Mouse (Mus musculus): ENCODE data around the gene Nipal1.

The Nipal1 gene

DNA sequence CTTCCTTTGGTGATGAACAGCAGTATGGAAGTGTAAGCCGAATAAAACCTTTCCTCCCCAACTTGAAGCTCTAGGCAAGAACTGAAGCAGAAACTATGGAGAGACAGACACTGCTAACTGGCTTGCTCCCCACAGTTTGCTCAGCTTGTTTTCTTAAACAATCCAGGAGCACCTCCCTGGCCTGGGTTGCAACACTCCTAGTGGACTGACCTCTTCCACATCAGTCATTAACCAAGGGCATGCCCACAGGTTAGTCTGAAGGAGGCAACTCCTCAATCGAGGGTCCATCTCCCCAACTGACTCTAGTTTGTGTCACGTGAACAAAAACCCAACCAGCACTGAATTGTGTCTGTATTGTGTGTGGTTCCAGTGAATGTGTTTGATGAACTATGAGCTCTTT lies 17.3 kb downstream of the Nipal1 start:
- DNase-seq (ENCODE audit: low read depth, low spot score): no peak

GRCm38 (mm10) chr5:72665281-72665680 lies 17.7 kb downstream of the Nipal1 start:
- peak; percentile 67 for DNase-seq (ENCODE audit: low read depth, low spot score)

- no peak for DNase-seq (ENCODE audit: low read depth, low spot score)
Observed at GRCm38 (mm10) chr5:72666428-72666827, 18.8 kb downstream of the Nipal1 start.

- DNase-seq (ENCODE audit: low read depth, low spot score): no peak
Observed at GRCm38 (mm10) chr5:72668351-72668750, 20.8 kb downstream of the Nipal1 start.

GRCm38 (mm10) chr5:72671017-72671699 lies 23.6 kb downstream of the Nipal1 start:
- DNase-seq (ENCODE audit: low read depth, low spot score): no peak

GRCm38 (mm10) chr5:72674994-72675542 lies 27.5 kb downstream of the Nipal1 start:
- DNase-seq (ENCODE audit: low read depth, low spot score): no peak

DNA sequence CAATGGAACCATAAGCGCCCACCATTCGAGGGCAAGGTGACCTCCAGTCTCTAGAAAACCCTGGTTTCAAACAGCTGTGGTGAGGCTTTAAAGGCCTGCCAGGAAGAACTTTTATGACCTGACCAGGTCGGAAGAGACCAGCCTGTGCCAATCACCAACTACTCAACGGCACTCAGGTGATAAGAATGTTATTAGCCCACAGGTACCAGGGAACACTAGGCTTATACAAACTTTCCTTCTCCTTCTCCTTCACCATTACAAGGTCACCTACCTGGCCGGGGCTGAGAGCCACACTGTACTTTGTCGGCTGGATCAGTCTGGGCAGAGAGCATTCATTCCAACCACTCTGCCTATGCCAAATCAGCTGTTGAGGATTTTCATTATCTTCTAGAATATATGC lies 33.9 kb downstream of the Nipal1 start:
- DNase-seq (ENCODE audit: low read depth, low spot score): no peak

- DNase-seq (ENCODE audit: low read depth, low spot score): no peak
Observed at GRCm38 (mm10) chr5:72689556-72689955, 42.0 kb downstream of the Nipal1 start.

GRCm38 (mm10) chr5:72690516-72690915 lies 42.9 kb downstream of the Nipal1 start:
- DNase-seq (ENCODE audit: low read depth, low spot score): no peak

- no peak for DNase-seq (ENCODE audit: low read depth, low spot score)
Observed at GRCm38 (mm10) chr5:72694684-72695083, 47.1 kb downstream of the Nipal1 start.

DNA sequence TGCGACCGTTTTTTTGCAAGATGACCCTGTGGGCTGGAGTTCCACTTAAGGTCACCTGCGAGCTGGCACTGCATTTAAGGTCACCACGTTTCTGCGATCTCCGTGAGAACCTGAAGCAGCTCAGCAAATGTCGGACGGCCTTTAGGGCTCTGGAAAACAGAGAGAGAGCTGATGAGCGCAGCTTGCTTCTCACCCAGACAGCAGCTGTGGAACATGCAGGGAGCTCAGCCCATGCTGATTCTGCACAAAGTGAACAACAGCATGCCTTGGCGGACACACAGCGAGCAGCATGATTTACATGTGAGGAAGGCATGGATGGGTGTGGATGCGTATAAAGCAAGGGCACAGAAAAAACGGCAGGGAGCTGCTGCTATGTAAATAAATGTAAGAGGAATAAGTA lies 48.9 kb downstream of the Nipal1 start:
- no peak for DNase-seq (ENCODE audit: low read depth, low spot score)

DNA sequence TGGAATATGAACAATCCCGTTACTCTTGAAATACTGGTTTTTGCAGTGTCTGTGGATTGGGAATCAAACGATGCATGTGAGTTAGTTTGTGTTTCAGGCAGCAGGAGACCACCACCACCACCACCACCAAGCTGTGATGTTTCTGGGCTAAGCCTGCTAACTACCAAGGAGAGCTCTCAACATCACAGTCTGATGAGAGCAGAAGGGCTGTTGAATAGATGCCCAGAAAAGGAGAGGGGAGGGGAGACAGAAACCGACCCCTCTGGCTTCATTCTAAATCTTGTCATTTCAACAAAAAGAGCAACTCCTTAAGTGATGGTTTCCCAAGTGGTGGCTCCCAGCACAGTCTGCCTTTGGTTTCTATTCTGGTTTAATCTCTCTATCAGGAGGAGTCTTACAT lies 50.7 kb downstream of the Nipal1 start:
- DNase-seq (ENCODE audit: low read depth, low spot score): no peak

DNA sequence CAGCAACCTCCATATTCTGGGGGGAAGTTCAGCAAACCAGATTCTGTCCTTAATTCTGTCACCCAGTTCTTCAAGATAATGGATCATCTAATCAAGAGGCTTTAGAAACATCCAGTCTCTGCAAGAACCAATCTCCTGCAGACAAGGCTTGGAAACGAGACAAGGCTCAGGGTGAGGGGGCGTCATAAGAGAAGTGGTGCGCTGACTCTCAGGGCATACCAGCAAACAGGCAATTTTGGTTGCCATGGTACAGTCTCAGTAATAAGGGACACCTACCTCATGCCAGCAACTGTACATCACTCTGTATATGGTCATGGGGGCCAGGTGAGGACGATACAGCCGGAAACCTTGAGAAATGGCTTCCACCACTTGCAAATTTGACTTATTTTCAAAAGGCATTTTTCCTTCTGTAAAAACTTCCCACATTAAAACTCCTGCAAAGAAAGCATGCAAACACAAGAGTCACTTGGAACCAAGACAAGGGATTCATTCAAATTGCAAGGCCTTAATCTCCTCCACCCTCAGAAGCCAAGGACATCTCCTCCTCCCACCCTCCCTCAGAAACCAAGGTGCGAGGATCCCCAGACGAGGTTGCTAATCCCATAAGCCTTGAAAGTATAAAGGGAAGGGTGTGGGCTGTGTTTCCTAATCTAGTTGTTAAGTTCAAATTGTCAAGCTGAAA lies 51.4 kb downstream of the Nipal1 start:
- DNase-seq (ENCODE audit: low read depth, low spot score): no peak

- no peak for DNase-seq (ENCODE audit: low read depth, low spot score)
Observed at GRCm38 (mm10) chr5:72699500-72699818, 51.9 kb downstream of the Nipal1 start.

DNA sequence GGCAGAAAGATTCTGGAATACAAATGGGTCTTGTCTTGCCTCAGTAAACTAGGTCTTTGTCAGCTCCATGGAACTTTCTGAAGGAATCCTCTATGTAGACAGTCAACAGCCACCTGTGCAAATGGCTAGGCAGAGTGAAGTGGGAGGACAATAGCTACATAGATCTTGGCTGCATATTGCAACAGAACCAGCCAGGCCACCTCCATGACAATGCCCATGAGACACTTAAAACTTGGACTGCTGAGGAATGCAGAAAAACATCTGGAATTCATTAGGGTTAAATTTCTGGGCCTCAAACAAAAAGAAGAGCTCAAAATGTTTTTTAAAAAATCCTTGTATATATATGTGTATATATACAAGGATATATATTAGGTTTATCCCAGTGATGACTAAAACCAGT lies 54.6 kb downstream of the Nipal1 start:
- DNase-seq (ENCODE audit: low read depth, low spot score): peak; percentile 51

DNA sequence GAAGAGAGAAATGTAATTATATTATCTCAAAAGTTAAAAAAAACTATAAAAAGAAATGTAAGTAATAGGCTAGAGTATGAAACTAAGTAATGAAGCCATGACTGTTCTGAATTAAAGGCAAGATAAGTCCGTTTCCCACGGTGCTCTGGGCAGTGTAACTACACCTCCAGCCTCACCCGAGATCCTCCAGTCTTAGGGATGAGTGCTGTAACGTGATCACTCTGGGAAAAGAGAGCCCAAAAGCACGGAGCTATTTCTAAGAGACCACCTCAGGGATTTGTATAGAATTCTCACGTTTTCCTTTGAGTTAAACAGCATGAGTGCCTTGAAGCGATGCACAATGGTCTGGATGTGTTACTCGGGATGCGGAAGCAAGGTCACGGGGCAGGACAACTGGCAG lies 58.5 kb downstream of the Nipal1 start:
- DNase-seq (ENCODE audit: low read depth, low spot score): no peak

DNA sequence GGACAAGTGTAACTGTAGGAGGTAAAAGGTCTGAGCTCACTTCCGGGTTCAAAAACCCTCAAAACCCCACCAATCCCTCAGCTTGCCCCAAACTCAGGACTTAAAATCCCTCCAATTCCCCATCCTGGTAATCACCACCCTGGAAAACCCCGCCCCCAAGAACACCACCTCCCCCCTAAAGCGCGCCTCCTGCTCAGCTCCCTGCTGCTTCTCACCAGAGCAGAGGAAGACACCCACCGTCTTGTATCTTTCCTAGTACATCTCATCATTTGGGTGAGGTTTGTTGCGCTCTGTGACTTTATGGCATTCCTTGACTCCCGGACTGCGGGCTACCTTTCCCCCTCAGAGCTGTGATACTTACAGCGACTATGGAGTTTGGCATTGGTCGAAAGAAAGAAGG lies 59.1 kb downstream of the Nipal1 start:
- DNase-seq (ENCODE audit: low read depth, low spot score): no peak

GRCm38 (mm10) chr5:72709451-72709850 lies 61.9 kb downstream of the Nipal1 start:
- DNase-seq (ENCODE audit: low read depth, low spot score): no peak

DNA sequence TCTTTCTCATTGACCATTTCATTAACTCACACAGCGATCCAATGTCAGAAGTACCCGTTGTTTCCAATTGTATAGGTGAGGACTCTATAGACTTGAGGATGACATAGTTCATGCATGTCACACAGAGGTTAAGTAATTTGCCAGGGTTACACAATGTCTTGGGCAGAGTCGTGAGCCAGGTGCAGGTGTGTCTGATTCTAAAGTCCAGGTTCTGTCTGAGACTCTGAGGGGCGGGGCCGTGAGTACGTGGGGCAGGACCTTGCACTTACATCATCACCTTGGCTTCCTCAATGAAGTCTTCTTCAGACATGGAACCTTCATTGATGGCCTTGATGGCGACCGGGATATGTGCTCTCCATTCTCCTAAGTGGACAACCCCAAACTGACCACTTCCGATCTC lies 62.4 kb downstream of the Nipal1 start:
- DNase-seq (ENCODE audit: low read depth, low spot score): no peak

GRCm38 (mm10) chr5:72710572-72711278 lies 63.1 kb downstream of the Nipal1 start:
- peak; percentile 70 for DNase-seq (ENCODE audit: low read depth, low spot score)

DNA sequence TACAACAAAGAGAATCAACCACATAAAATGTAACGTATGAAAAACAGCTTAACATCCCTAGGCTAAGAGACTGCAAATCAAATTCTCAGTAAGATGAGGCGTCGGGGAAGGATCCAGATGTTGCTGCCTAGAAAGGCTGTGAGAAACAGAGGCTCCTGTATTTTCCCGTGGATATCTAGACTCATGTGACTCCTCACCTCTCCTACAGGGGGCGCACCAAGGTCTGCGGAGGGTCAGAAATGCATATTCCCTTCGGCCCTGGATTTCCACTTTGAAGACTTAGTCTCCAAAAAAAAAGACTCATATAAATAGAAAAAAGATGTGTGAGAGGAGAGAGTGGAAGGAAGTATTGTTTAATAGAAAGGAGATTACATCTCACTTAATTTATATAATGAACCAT lies 73.0 kb downstream of the Nipal1 start:
- DNase-seq (ENCODE audit: low read depth, low spot score): no peak
